Mouse (Mus musculus): ENCODE data around the gene A730046J19Rik. TPM values are rescaled to one million over a fixed set of nuclear protein-coding genes. Genes with fewer than 3 reads are reported as not detected.

A730046J19Rik gene
- 0.79 TPM for polyA plus RNA-seq (2014; fragmentation: Illumina TruSeq; extraction: RNeasy Lipid Tissue Mini Kit (QIAGEN cat#74804); ENCODE audit: low read depth, low replicate concordance)

DNA sequence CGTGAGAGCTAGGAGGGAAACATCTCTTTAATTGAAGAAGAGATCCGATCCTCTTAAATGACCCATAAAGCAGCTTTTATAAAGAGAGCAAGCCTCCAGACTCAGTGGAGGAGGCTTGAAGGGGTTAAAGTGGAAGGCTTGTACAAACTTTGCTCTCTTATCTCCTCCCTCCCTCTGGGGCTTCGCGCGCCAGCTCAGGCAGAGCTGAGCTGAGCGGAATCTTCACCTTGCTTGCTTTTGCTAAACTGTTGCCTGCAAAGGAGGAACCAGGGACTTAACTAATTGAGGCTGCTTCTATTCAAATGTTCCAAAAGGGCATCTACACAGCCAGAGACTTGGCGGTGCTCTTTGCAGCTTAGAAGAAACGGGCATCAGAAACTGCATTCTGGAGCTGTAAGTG, at the start of gene A730046J19Rik:
TSS of gene A730046J19Rik (plus strand) at position 173 of the 400 bp plus-strand sequence.

Other genes starting within 250 kb of the A730046J19Rik start
- gene Dcx, start 220.4 kb upstream of the A730046J19Rik start, polyA plus RNA-seq (2014; fragmentation: Illumina TruSeq; extraction: RNeasy Lipid Tissue Mini Kit (QIAGEN cat#74804); ENCODE audit: low read depth, low replicate concordance), result not detected
- gene Alg13, start 164.1 kb downstream of the A730046J19Rik start, polyA plus RNA-seq (2014; fragmentation: Illumina TruSeq; extraction: RNeasy Lipid Tissue Mini Kit (QIAGEN cat#74804); ENCODE audit: low read depth, low replicate concordance), result 5.4 TPM